Mouse (Mus musculus) kidney, embryonic 16.5 days (tissue): ENCODE data around the gene Rabl3. TPM values are rescaled to one million over a fixed set of nuclear protein-coding genes. Genes with fewer than 3 reads are reported as not detected.

ENCODE experiments used
- ATAC-seq: fragments of 200-750 bp; cut with Nextera tagmentation; 2 replicates; pipeline ENCODE4 v1.8.0; 2017; ENCODE audit warnings: moderate TSS enrichment; ENCODE audit not compliant: low FRiP score, low TSS enrichment
- H3K27ac ChIP-seq: fragments of 300-500 bp; sonication (generic); 2 replicates; pipeline ENCODE4 v1.5.1; 2014; ENCODE audit warnings: low read length
- H3K27me3 ChIP-seq: fragments of 300-500 bp; sonication (generic); 2 replicates; pipeline ENCODE4 v1.6.1; 2014; ENCODE audit warnings: low read length, control low read depth, mixed read lengths; ENCODE audit not compliant: insufficient read depth
- H3K36me3 ChIP-seq: fragments of 300-500 bp; sonication (generic); 2 replicates; pipeline ENCODE4 v1.6.1; 2014; ENCODE audit warnings: low read length, control low read depth, mixed read lengths; ENCODE audit not compliant: insufficient read depth
- H3K4me1 ChIP-seq: fragments of 300-500 bp; sonication (generic); 2 replicates; pipeline ENCODE4 v1.6.1; 2014; ENCODE audit warnings: low read length, control low read depth, mixed read lengths; ENCODE audit not compliant: insufficient read depth
- H3K4me2 ChIP-seq: fragments of 300-500 bp; sonication (generic); replicated peaks from 2 replicates; pipeline ENCODE4 v1.6.1; 2014; ENCODE audit warnings: low read depth, low read length
- H3K4me3 ChIP-seq: fragments of 300-500 bp; sonication (generic); 2 replicates; pipeline ENCODE4 v1.5.1; 2014; ENCODE audit warnings: mild to moderate bottlenecking, low read length
- H3K9ac ChIP-seq: fragments of 300-500 bp; sonication (generic); replicated peaks from 2 replicates; pipeline ENCODE4 v1.6.1; 2014; ENCODE audit warnings: low read length
- H3K9me3 ChIP-seq: fragments of 300-500 bp; sonication (generic); 2 replicates; pipeline ENCODE4 v1.6.1; 2016; ENCODE audit warnings: low read length, control low read depth
- WGBS: fragments of 180-500 bp; shearing (Covaris S2); extraction: QIAGEN DNeasy Blood & Tissue Kit; methylation state at CpG from one replicate; pipeline ENCODE4 v1.1.7; 2014; 5-methylcytosine and 5-hydroxymethylcytosine counted together
- polyA plus RNA-seq: library from polyadenylated mRNA; unstranded; fragments of >200 nt; fragmentation: Nextera tagmentation; extraction: Ambion mirVana; gene quantifications from 2 replicates; pipeline ENCODE4 v1.2.1, GENCODE M21; 2015

Gene Rabl3
- polyA plus RNA-seq, 1 experiment from 2014 or later = 24.7 TPM

- Histone ChIP-seq H3K27ac (peak overlapping the region; percentile 89), H3K4me3 (peak overlapping the region; percentile 43), H3K27me3 (no peaks in the 10 kb centered on the region), H3K9me3 (no peaks in the 10 kb centered on the region), H3K9ac (peak overlapping the region; percentile 63; the same call in 1 of the 2 replicates), H3K4me1 (peaks cover 17% of the 10 kb centered on the region), H3K4me2 (peak overlapping the region; percentile 64), H3K36me3 (no peaks in the 10 kb centered on the region)
- no peak for ATAC-seq
- 40% methylated on average over 6 of the region's 6 CpGs for WGBS
Observed at GRCm38 (mm10) chr16:37583801-37584200, 44.1 kb downstream of the Rabl3 start.

GRCm38 (mm10) chr16:37584218-37585035 lies 44.7 kb downstream of the Rabl3 start:
- H3K27ac ChIP-seq = peak overlapping the region; percentile 89
- no peaks in the 10 kb centered on the region for H3K27me3 ChIP-seq
- 5% methylated on average over 25 of the region's 25 CpGs for WGBS
- peak overlapping the region; percentile 64 for H3K4me2 ChIP-seq
- H3K4me1 ChIP-seq = peaks cover 17% of the 10 kb centered on the region
- no peaks in the 10 kb centered on the region for H3K9me3 ChIP-seq
- peak overlapping the region; percentile 43 for H3K4me3 ChIP-seq
- ATAC-seq = peak; percentile 91
- H3K36me3 ChIP-seq = no peaks in the 10 kb centered on the region
- H3K9ac ChIP-seq = peak overlapping the region; percentile 63

GRCm38 (mm10) chr16:37585129-37585563 lies 45.5 kb downstream of the Rabl3 start:
- Histone ChIP-seq H3K27me3 (no peaks in the 10 kb centered on the region), H3K4me1 (peaks cover 17% of the 10 kb centered on the region), H3K4me2 (peak overlapping the region; percentile 64), H3K9me3 (no peaks in the 10 kb centered on the region), H3K4me3 (no peak overlapping the region), H3K9ac (no peak overlapping the region), H3K36me3 (no peaks in the 10 kb centered on the region), H3K27ac (no peak overlapping the region)
- 68% methylated on average over 8 of the region's 8 CpGs for WGBS
- ATAC-seq = no peak

GRCm38 (mm10) chr16:37590921-37591320 lies 51.2 kb downstream of the Rabl3 start:
- no peaks in the 10 kb centered on the region for H3K9me3 ChIP-seq
- H3K9ac ChIP-seq = no peak overlapping the region
- no peak overlapping the region for H3K4me2 ChIP-seq
- no peaks in the 10 kb centered on the region for H3K36me3 ChIP-seq
- no peaks in the 10 kb centered on the region for H3K4me1 ChIP-seq
- H3K27me3 ChIP-seq = no peaks in the 10 kb centered on the region
- no peak overlapping the region for H3K27ac ChIP-seq
- H3K4me3 ChIP-seq = no peak overlapping the region
- ATAC-seq = no peak
- 89% methylated on average over 3 of the region's 3 CpGs for WGBS

GRCm38 (mm10) chr16:37591551-37591950 lies 51.9 kb downstream of the Rabl3 start:
- WGBS = 90% methylated on average over 8 of the region's 8 CpGs
- no peaks in the 10 kb centered on the region for H3K36me3 ChIP-seq
- ATAC-seq = no peak
- H3K27ac ChIP-seq = no peak overlapping the region
- H3K9me3 ChIP-seq = no peaks in the 10 kb centered on the region
- H3K27me3 ChIP-seq = no peaks in the 10 kb centered on the region
- H3K4me2 ChIP-seq = no peak overlapping the region
- H3K4me3 ChIP-seq = no peak overlapping the region
- no peaks in the 10 kb centered on the region for H3K4me1 ChIP-seq
- H3K9ac ChIP-seq = no peak overlapping the region

- H3K4me3 ChIP-seq = no peak overlapping the region
- no peak overlapping the region for H3K27ac ChIP-seq
- no peaks in the 10 kb centered on the region for H3K36me3 ChIP-seq
- 65% methylated on average over 5 of the region's 5 CpGs for WGBS
- no peaks in the 10 kb centered on the region for H3K9me3 ChIP-seq
- H3K27me3 ChIP-seq = no peaks in the 10 kb centered on the region
- H3K4me2 ChIP-seq = no peak overlapping the region
- ATAC-seq = no peak
- no peaks in the 10 kb centered on the region for H3K4me1 ChIP-seq
- H3K9ac ChIP-seq = no peak overlapping the region
Observed at GRCm38 (mm10) chr16:37597412-37597811, 57.7 kb downstream of the Rabl3 start.

GRCm38 (mm10) chr16:37598463-37598862 lies 58.8 kb downstream of the Rabl3 start:
- no peak overlapping the region for H3K4me2 ChIP-seq
- H3K4me3 ChIP-seq = no peak overlapping the region
- ATAC-seq = no peak
- no peaks in the 10 kb centered on the region for H3K4me1 ChIP-seq
- H3K27ac ChIP-seq = no peak overlapping the region
- H3K9me3 ChIP-seq = no peaks in the 10 kb centered on the region
- H3K27me3 ChIP-seq = no peaks in the 10 kb centered on the region
- WGBS = 70% methylated on average over 7 of the region's 7 CpGs
- H3K36me3 ChIP-seq = no peaks in the 10 kb centered on the region
- no peak overlapping the region for H3K9ac ChIP-seq

GRCm38 (mm10) chr16:37599326-37599725 lies 59.6 kb downstream of the Rabl3 start:
- Histone ChIP-seq H3K4me3 (no peak overlapping the region), H3K27me3 (no peaks in the 10 kb centered on the region), H3K36me3 (no peaks in the 10 kb centered on the region), H3K4me2 (no peak overlapping the region), H3K27ac (no peak overlapping the region), H3K4me1 (no peaks in the 10 kb centered on the region), H3K9me3 (no peaks in the 10 kb centered on the region), H3K9ac (no peak overlapping the region)
- ATAC-seq = no peak
- 78% methylated on average over 3 of the region's 3 CpGs for WGBS

- Histone ChIP-seq H3K27me3 (no peaks in the 10 kb centered on the region), H3K4me2 (no peak overlapping the region), H3K9ac (no peak overlapping the region), H3K36me3 (no peaks in the 10 kb centered on the region), H3K9me3 (no peaks in the 10 kb centered on the region), H3K27ac (no peak overlapping the region), H3K4me3 (no peak overlapping the region), H3K4me1 (no peaks in the 10 kb centered on the region)
- no peak for ATAC-seq
- WGBS = 96% methylated on average over 1 of the region's 1 CpGs
Observed at GRCm38 (mm10) chr16:37603431-37603830, 63.7 kb downstream of the Rabl3 start.

GRCm38 (mm10) chr16:37604243-37604642 lies 64.6 kb downstream of the Rabl3 start:
- Histone ChIP-seq H3K9me3 (no peaks in the 10 kb centered on the region), H3K27me3 (no peaks in the 10 kb centered on the region), H3K4me1 (no peaks in the 10 kb centered on the region), H3K9ac (no peak overlapping the region), H3K4me2 (no peak overlapping the region), H3K27ac (no peak overlapping the region), H3K36me3 (no peaks in the 10 kb centered on the region), H3K4me3 (no peak overlapping the region)
- ATAC-seq = no peak
- WGBS = 87% methylated on average over 6 of the region's 6 CpGs
